Mouse (Mus musculus) layer of hippocampus, adult 2 months (tissue): ENCODE measurements around the gene Cyp26c1. TPM values are rescaled to one million over a fixed set of nuclear protein-coding genes. Genes with fewer than 3 reads are reported as not detected.

Experiments
- DNase-seq, 2 experiments: peaks; one replicate each; pipeline ENCODE4 v3.0.0; 2022; ENCODE audit warnings: low spot score in 2 of 2
- H3K27ac ChIP-seq: fragments of 200-600 bp; 2 replicates; pipeline ENCODE4 v1.8.1; 2022
- H3K4me3 ChIP-seq: fragments of 200-600 bp; 2 replicates; pipeline ENCODE4 v1.8.1; 2022; ENCODE audit warnings: mild to moderate bottlenecking
- CTCF ChIP-seq: fragments of 200-600 bp; conservative IDR thresholded peaks from 2 replicates; pipeline ENCODE4 v1.8.1; 2022; ENCODE audit warnings: antibody characterized with exemption, mild to moderate bottlenecking, moderate library complexity
- long read RNA-seq, 2 experiments: library from polyadenylated mRNA; stranded (forward); transcript quantifications; one replicate each; pipeline ENCODE4 v2.0.0; 2021; ENCODE audit warnings: borderline mapping rate in 2 of 2
- total RNA-seq, 2 experiments: library from RNA; stranded (reverse); gene quantifications; 2 replicates each; pipeline ENCODE4 v1.2.3; 2021

The Cyp26c1 gene
- total RNA-seq = under 1 TPM in 1 of 2 experiments, not detected in 1; 0.28 TPM
- long read RNA-seq, experiment 1 = 0 reads
- long read RNA-seq, experiment 2 = 0 reads

- TF ChIP-seq CTCF = no peak
- Histone ChIP-seq H3K27ac (no peak within 1 kb of the TSS), H3K4me3 (no peak within 1 kb of the TSS)
- DNase-seq = no peak
Observed at GRCm38 (mm10) chr19:37685281-37685680, at the start of gene Cyp26c1. Gene Cyp26c1, plus strand, starts transcription at chr19:37685581.

GRCm38 (mm10) chr19:37647994-37648393 lies 37.4 kb upstream of the Cyp26c1 start:
- TF ChIP-seq CTCF = peak; percentile 68
- Histone ChIP-seq H3K27ac (no peak overlapping the region), H3K4me3 (no peak overlapping the region)
- DNase-seq = no peak

- DNase-seq = peak in 1 of 2 experiments; percentile 42
Observed at GRCm38 (mm10) chr19:37650526-37650925, 34.9 kb upstream of the Cyp26c1 start.

GRCm38 (mm10) chr19:37654012-37654411 lies 31.4 kb upstream of the Cyp26c1 start:
- no peak for TF ChIP-seq CTCF
- H3K27ac ChIP-seq = no peak overlapping the region
- DNase-seq = no peak
- no peak overlapping the region for H3K4me3 ChIP-seq

More at GRCm38 (mm10) chr19:37650526-37650925, 34.9 kb upstream of the Cyp26c1 start:
- no peak for TF ChIP-seq CTCF
- Histone ChIP-seq H3K4me3 (no peak overlapping the region), H3K27ac (no peak overlapping the region)

- H3K27ac ChIP-seq = no peak overlapping the region
- H3K4me3 ChIP-seq = no peak overlapping the region
- TF ChIP-seq CTCF = no peak
- no peak for DNase-seq
Observed at GRCm38 (mm10) chr19:37656441-37656840, 28.9 kb upstream of the Cyp26c1 start.

GRCm38 (mm10) chr19:37665256-37665655 lies 20.1 kb upstream of the Cyp26c1 start:
- no peak for TF ChIP-seq CTCF
- no peak for DNase-seq
- no peak overlapping the region for H3K27ac ChIP-seq
- no peak overlapping the region for H3K4me3 ChIP-seq

- TF ChIP-seq CTCF = no peak
- no peak for DNase-seq
- Histone ChIP-seq H3K27ac (no peak overlapping the region), H3K4me3 (no peak overlapping the region)
Observed at GRCm38 (mm10) chr19:37667855-37668594, 17.4 kb upstream of the Cyp26c1 start.

GRCm38 (mm10) chr19:37668657-37669056 lies 16.7 kb upstream of the Cyp26c1 start:
- Histone ChIP-seq H3K27ac (no peak overlapping the region), H3K4me3 (no peak overlapping the region)
- no peak for TF ChIP-seq CTCF
- no peak for DNase-seq

GRCm38 (mm10) chr19:37669486-37669885 lies 15.9 kb upstream of the Cyp26c1 start:
- no peak for TF ChIP-seq CTCF
- H3K4me3 ChIP-seq = no peak overlapping the region

GRCm38 (mm10) chr19:37673393-37673792 lies 12.0 kb upstream of the Cyp26c1 start:
- TF ChIP-seq CTCF = no peak
- H3K27ac ChIP-seq = no peak overlapping the region
- no peak for DNase-seq
- no peak overlapping the region for H3K4me3 ChIP-seq

More at GRCm38 (mm10) chr19:37669486-37669885, 15.9 kb upstream of the Cyp26c1 start:
- no peak for DNase-seq
- no peak overlapping the region for H3K27ac ChIP-seq

GRCm38 (mm10) chr19:37686347-37686746 lies 966 bp downstream of the Cyp26c1 start:
- no peak for DNase-seq
- no peak overlapping the region for H3K27ac ChIP-seq
- no peak overlapping the region for H3K4me3 ChIP-seq
- TF ChIP-seq CTCF = no peak

- TF ChIP-seq CTCF = peak; percentile 53
- Histone ChIP-seq H3K4me3 (no peak overlapping the region), H3K27ac (no peak overlapping the region)
- DNase-seq = no peak
Observed at GRCm38 (mm10) chr19:37686941-37687850, 1.8 kb downstream of the Cyp26c1 start.

- no peak for DNase-seq
- Histone ChIP-seq H3K4me3 (no peak overlapping the region), H3K27ac (no peak overlapping the region)
- TF ChIP-seq CTCF = no peak
Observed at GRCm38 (mm10) chr19:37689478-37689877, 4.1 kb downstream of the Cyp26c1 start.
